Mouse (Mus musculus) kidney, embryonic 14.5 days (tissue): ENCODE measurements around the gene Ggta1. TPM values are rescaled to one million over a fixed set of nuclear protein-coding genes. Genes with fewer than 3 reads are reported as not detected.

Experiments
- ATAC-seq: fragments of 200-750 bp; cut with Nextera tagmentation; 2 replicates; pipeline ENCODE4 v1.8.0; 2017; ENCODE audit warnings: moderate number of reproducible peaks, mild to moderate bottlenecking, moderate TSS enrichment, moderate library complexity; ENCODE audit not compliant: low FRiP score, low TSS enrichment
- H3K27ac ChIP-seq: fragments of 300-500 bp; sonication (generic); 2 replicates; pipeline ENCODE4 v1.5.1; 2014; ENCODE audit warnings: low read depth, mild to moderate bottlenecking, low read length, moderate library complexity, mixed read lengths
- H3K27me3 ChIP-seq: fragments of 300-500 bp; sonication (generic); 2 replicates; pipeline ENCODE4 v1.6.1; 2014; ENCODE audit warnings: mild to moderate bottlenecking, low read length; ENCODE audit not compliant: control insufficient read depth, insufficient read depth
- H3K36me3 ChIP-seq: fragments of 300-500 bp; sonication (generic); 2 replicates; pipeline ENCODE4 v1.6.1; 2014; ENCODE audit warnings: low read length, mixed read lengths; ENCODE audit not compliant: control insufficient read depth, insufficient read depth
- H3K4me1 ChIP-seq: fragments of 300-500 bp; sonication (generic); 2 replicates; pipeline ENCODE4 v1.6.1; 2014; ENCODE audit warnings: low read length, mixed read lengths; ENCODE audit not compliant: control insufficient read depth, insufficient read depth
- H3K4me2 ChIP-seq: fragments of 300-500 bp; sonication (generic); replicated peaks from 2 replicates; pipeline ENCODE4 v1.6.1; 2014; ENCODE audit warnings: low read depth, mild to moderate bottlenecking, low read length
- H3K4me3 ChIP-seq: fragments of 300-500 bp; sonication (generic); 2 replicates; pipeline ENCODE4 v1.5.1; 2014; ENCODE audit warnings: mild to moderate bottlenecking, low read length
- H3K9ac ChIP-seq: fragments of 300-500 bp; sonication (generic); 2 replicates; pipeline ENCODE4 v1.6.1; 2014; ENCODE audit warnings: low read depth, mild to moderate bottlenecking, low read length, moderate library complexity
- H3K9me3 ChIP-seq: fragments of 300-500 bp; sonication (generic); 2 replicates; pipeline ENCODE4 v1.6.1; 2016; ENCODE audit warnings: low read length; ENCODE audit not compliant: control insufficient read depth
- WGBS: fragments of 180-500 bp; shearing (Covaris S2); extraction: QIAGEN DNeasy Blood & Tissue Kit; methylation state at CpG from one replicate; pipeline ENCODE4 v1.1.7; 2014; 5-methylcytosine and 5-hydroxymethylcytosine counted together
- polyA plus RNA-seq: library from polyadenylated mRNA; unstranded; fragments of >200 nt; fragmentation: Nextera tagmentation; extraction: Ambion mirVana; gene quantifications from 2 replicates; pipeline ENCODE4 v1.2.1, GENCODE M21; 2014

Gene Ggta1
- polyA plus RNA-seq, 1 experiment from 2014 or later = 21.5 TPM

DNA sequence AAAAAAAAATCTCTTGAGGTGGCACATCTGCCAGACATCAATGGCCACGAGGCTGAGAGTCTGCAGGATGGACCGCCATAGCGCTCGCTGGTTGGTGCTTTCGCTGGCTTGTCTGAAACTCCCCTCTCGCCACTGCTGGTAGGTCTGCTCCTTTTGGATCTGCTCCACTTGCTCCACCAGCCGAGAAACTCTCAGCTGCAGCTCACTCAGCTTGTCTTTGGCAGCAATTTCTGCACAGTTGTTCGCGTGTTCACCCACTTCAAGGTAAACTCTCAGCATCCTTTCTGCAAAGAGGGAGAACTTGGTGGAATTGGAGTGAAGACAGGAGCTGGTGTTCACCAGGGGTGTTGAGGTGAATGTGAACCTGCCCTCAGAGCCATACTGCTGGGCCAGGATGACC lies 20.4 kb upstream of the Ggta1 start:
- Histone ChIP-seq H3K9me3 (no peaks in the 10 kb centered on the region), H3K4me2 (no peak overlapping the region), H3K36me3 (no peaks in the 10 kb centered on the region), H3K9ac (no peak overlapping the region), H3K27me3 (no peaks in the 10 kb centered on the region), H3K27ac (no peak overlapping the region), H3K4me3 (no peak overlapping the region), H3K4me1 (no peaks in the 10 kb centered on the region)
- WGBS = 84% methylated on average over 9 of the region's 9 CpGs
- ATAC-seq = no peak

DNA sequence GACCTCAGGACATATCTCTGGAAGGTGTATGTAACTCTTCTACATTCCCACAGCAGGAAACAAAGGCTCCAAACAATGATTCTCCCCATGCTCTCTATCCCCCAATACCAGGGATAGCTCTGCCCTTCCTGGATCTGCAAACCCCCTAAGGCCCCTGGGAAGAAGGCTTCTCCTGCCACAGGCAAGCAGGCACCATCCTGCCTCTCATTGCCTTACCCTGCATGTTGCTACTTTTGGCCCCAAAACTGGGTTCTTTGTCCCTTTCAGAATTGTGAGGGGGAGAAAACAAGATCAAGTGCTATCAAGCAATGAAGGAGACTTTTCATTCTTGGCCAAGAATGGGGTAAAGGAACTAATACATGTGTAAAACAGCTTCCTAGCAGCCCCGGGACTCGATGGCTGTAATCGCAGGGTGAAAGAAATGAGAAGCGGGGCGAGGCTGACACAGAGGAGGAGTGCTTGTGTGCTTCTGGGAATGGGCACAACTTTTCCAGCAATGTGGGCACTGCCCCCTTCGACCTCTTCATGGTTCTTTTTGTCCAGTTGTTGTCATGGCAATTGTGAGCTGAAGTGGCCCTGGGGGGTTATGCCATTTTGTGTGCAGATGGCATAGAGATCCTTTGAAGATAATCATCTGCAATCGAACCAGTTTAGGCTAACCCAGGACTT lies 18.4 kb upstream of the Ggta1 start:
- Histone ChIP-seq H3K9ac (no peak overlapping the region), H3K4me3 (no peak overlapping the region), H3K27me3 (no peaks in the 10 kb centered on the region), H3K4me1 (no peaks in the 10 kb centered on the region), H3K36me3 (no peaks in the 10 kb centered on the region), H3K4me2 (no peak overlapping the region), H3K9me3 (no peaks in the 10 kb centered on the region), H3K27ac (no peak overlapping the region)
- ATAC-seq = no peak
- 75% methylated on average over 7 of the region's 7 CpGs for WGBS

DNA sequence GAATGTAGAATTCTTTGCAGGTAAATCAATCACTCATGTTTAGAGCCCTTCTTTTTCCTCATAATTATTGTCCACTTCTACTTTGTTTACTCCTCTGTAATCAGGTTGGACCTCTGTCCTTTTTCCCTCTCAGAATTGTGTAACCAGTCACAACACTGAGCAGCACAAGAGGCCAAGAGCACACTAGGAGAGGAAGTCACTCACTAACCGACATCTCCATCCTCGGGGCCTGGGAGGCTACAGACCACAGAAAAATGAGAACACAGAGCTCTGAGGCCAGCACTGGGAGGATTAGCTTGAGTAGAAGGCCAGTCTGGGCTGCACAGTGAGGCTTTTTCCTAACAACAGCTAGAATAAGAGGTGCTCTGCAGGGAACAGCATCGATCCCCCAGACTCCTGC lies 17.0 kb upstream of the Ggta1 start:
- 70% methylated on average over 3 of the region's 3 CpGs for WGBS
- Histone ChIP-seq H3K4me3 (no peak overlapping the region), H3K27me3 (no peaks in the 10 kb centered on the region), H3K36me3 (no peaks in the 10 kb centered on the region), H3K4me1 (no peaks in the 10 kb centered on the region), H3K9ac (no peak overlapping the region), H3K4me2 (no peak overlapping the region), H3K27ac (no peak overlapping the region), H3K9me3 (no peaks in the 10 kb centered on the region)
- ATAC-seq = no peak

- Histone ChIP-seq H3K27ac (no peak overlapping the region), H3K4me1 (no peaks in the 10 kb centered on the region), H3K9ac (no peak overlapping the region), H3K4me3 (no peak overlapping the region), H3K36me3 (no peaks in the 10 kb centered on the region), H3K27me3 (no peaks in the 10 kb centered on the region), H3K9me3 (no peaks in the 10 kb centered on the region), H3K4me2 (no peak overlapping the region)
- 56% methylated on average over 3 of the region's 3 CpGs for WGBS
- no peak for ATAC-seq
These were observed 15.7 kb upstream of the Ggta1 start for GRCm38 (mm10) chr2:35478812-35479122.

DNA sequence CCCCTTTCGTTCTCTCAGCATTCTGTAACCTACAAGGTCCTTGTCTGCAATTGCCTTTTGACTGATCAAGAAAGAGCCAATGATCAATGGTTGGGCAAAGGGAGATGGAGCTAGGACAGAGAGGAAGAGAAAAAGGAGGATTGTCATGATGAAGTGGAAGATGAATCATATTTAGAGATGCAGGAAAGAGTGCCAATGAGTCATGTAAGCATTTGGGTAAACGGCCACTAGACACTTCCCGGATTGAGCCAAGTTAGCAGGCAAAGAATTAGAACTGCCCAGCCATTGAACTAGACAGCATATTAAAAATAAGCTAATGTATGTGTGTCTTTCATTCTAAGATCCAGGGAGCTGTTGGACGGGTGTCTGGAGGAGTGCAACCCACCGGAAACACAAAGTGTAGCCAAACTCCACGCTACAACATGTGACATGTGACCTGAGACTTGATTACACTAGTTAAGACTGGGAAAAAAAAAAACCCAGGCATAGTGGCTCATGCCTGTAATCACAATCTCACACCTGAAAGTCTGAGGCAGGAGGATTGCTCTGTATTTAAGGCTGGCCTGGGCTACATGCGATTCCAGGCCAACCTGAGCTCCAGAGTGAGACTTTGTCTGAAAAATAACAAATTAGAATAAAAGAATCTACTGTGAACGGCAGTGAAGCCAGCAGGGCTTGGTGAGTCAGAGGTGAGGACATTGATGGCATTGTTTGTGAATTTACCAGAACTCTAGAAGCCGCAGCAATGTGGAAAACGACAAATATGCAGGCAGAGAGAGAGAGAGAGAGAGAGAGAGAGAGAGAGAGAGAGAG lies 15.2 kb upstream of the Ggta1 start:
- Histone ChIP-seq H3K9me3 (no peaks in the 10 kb centered on the region), H3K4me1 (no peaks in the 10 kb centered on the region), H3K9ac (no peak overlapping the region), H3K36me3 (no peaks in the 10 kb centered on the region), H3K27me3 (no peaks in the 10 kb centered on the region), H3K27ac (no peak overlapping the region), H3K4me3 (no peak overlapping the region), H3K4me2 (no peak overlapping the region)
- no peak for ATAC-seq
- 85% methylated on average over 10 of the region's 10 CpGs for WGBS

DNA sequence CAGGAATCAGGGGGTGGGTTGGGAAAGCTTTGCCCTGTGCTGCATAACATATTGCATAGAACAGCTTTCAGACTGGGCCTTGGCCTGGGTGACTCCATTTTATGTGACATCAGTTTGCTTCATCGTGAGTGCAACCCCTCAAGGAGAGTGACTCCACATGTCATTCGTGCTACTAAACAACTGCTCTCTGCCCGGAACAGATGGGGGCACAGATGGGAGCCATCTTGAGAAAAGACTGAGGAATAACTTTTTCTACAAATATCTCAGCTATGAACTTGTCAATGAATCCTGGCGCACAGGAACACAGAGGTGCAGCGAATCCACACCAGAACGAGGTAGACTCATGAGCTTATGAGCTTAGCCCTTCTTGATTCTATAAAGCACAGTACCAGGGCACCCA lies 14.3 kb upstream of the Ggta1 start:
- H3K9me3 ChIP-seq = no peaks in the 10 kb centered on the region
- no peaks in the 10 kb centered on the region for H3K27me3 ChIP-seq
- ATAC-seq = no peak
- no peaks in the 10 kb centered on the region for H3K36me3 ChIP-seq
- H3K4me2 ChIP-seq = no peak overlapping the region
- no peak overlapping the region for H3K27ac ChIP-seq
- WGBS = 86% methylated on average over 6 of the region's 6 CpGs
- no peak overlapping the region for H3K4me3 ChIP-seq
- no peaks in the 10 kb centered on the region for H3K4me1 ChIP-seq
- no peak overlapping the region for H3K9ac ChIP-seq

- Histone ChIP-seq H3K9ac (no peak overlapping the region), H3K36me3 (no peaks in the 10 kb centered on the region), H3K27me3 (no peaks in the 10 kb centered on the region), H3K4me1 (no peaks in the 10 kb centered on the region), H3K4me3 (no peak overlapping the region), H3K27ac (no peak overlapping the region), H3K4me2 (no peak overlapping the region), H3K9me3 (no peaks in the 10 kb centered on the region)
- no peak for ATAC-seq
- 91% methylated on average over 1 of the region's 1 CpGs for WGBS
These were observed 11.9 kb upstream of the Ggta1 start for GRCm38 (mm10) chr2:35474916-35475315.

DNA sequence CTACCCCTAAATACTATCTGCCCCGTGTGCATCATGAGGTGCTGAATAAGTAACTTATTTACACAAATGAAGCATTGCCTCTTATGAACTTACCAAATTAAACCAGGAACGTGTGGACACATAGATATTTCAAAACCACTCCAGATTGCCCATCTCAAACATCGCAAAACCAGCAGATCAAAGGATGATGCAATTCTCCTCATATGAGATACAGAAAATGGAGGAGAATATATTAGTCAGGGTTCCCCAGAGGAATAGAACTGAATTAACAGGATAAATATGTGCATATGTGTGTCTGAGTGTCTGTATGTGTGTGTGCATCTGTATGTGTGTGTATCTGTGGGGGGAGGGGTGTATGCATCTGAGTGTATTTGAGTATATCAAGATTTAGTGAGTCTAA lies 6.2 kb upstream of the Ggta1 start:
- no peak overlapping the region for H3K9ac ChIP-seq
- H3K27ac ChIP-seq = no peak overlapping the region
- H3K4me1 ChIP-seq = no peaks in the 10 kb centered on the region
- no peaks in the 10 kb centered on the region for H3K36me3 ChIP-seq
- H3K9me3 ChIP-seq = no peaks in the 10 kb centered on the region
- no peak for ATAC-seq
- WGBS = 78% methylated on average over 3 of the region's 3 CpGs
- no peak overlapping the region for H3K4me3 ChIP-seq
- H3K4me2 ChIP-seq = no peak overlapping the region
- H3K27me3 ChIP-seq = no peaks in the 10 kb centered on the region

DNA sequence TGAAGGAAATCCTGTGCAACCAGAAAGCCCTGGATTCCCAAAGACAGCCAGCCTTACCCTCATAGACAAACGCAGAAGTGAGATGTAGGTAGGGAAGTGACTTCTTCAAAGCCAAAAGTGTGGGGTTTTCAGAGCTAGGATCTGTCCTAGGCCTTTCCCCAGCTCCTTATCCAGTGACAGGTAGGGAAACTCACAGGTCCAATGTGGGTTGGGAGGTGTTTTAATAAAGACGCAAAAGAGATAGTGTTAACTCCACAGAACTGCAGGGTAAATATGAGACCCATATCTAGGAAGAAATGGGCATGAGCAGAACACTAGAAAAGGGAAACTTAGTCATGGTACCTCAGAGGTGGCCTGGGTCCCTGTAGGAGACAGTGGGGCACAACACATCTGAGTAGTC lies 5.2 kb upstream of the Ggta1 start:
- Histone ChIP-seq H3K4me2 (no peak overlapping the region), H3K36me3 (no peaks in the 10 kb centered on the region), H3K4me3 (no peak overlapping the region), H3K27me3 (no peaks in the 10 kb centered on the region), H3K9ac (no peak overlapping the region), H3K9me3 (no peaks in the 10 kb centered on the region), H3K4me1 (peaks cover 9% of the 10 kb centered on the region; the same call in 1 of the 2 replicates), H3K27ac (no peak overlapping the region)
- WGBS = 73% methylated on average over 2 of the region's 2 CpGs
- no peak for ATAC-seq
